8 mouse cellular contexts compared by ENCODE assay signal in the genomic region with DNA sequence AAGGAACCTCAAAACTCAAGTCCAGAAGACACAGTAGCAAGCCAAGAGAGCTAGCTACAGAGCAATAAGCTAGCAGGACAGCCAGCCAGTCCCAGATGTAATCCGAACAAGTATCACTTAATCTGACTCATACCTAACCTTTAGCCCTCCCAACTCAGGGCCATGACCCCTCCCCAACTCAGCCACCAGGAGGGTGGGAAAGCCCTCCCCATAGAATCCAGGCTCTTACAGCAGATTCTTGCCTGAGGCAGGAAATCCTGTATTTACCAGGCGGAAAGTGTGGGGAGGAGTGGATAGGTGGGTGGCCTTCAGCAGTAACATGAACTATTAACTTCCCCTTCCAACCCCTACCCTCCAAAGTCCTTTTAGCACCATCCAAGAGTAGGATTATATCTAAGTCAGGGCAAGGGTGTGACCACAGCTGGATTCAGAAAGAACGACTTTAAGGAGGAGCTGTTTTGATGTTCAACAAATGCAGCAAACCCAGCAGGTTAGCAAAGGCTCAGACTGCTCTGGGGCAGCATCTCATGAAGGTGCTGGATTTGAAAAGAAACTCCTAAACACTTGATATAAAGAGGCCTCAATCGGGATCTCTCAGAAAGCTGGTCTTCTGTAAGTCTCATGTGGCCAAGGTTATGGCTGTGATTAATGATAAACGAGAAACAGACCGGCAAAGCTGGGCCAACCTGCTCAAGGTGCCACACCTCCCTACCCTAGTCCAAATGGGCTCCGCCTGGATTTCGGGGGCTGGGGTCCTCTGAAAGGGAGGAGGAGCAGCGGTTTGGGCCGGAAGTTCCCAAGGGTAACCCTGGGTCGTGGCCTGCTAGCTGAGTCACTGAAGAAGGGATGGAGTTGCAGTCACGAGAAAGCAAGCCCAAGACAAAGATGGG. TPM values are rescaled to one million over a fixed set of nuclear protein-coding genes. Genes with fewer than 3 reads are reported as not detected.
DNase-seq lines count a peak whose midpoint lies in the region; ATAC-seq lines count a peak whose summit lies in the region.

Rnd2 (plus strand) TSS at position 789 of the 890 bp plus-strand sequence.

- H3K9me3 ChIP-seq in heart, embryonic 14.5 days (ENCODE audit: control insufficient read depth, low read length), result no peaks in the 10 kb centered on the region

- H3K9ac ChIP-seq in heart, embryonic 14.5 days (ENCODE audit: low read length), result peak within 1 kb of the TSS; percentile 83

- ATAC-seq in heart, embryonic 14.5 days (ENCODE audit: insufficient number of reproducible peaks, insufficient read depth, low FRiP score, low read depth), result no peak

- H3K4me1 ChIP-seq in heart, embryonic 14.5 days (ENCODE audit: control insufficient read depth in 2 of 2, insufficient read depth in 2 of 2, low read length in 2 of 2), result peaks cover 14 to 41% of the 10 kb centered on the region in 2 experiments

- H3K4me3 ChIP-seq in heart, embryonic 14.5 days (ENCODE audit: control insufficient read depth in 1 of 2, insufficient read depth in 1 of 2, low read depth in 1 of 2, low read length in 2 of 2), result peak within 1 kb of the TSS; percentile 69 to 80

- WGBS in heart, embryonic 14.5 days, result 15% methylated on average over 12 of the region's 12 CpGs

- peaks cover 34% of the 10 kb centered on the region for H3K36me3 ChIP-seq in heart, embryonic 14.5 days (ENCODE audit: control insufficient read depth, insufficient read depth, low read length)

- H3K27me3 ChIP-seq in heart, embryonic 14.5 days (ENCODE audit: control insufficient read depth, insufficient read depth, low read length), result no peaks in the 10 kb centered on the region

- peak within 1 kb of the TSS; percentile 78 to 89 for H3K27ac ChIP-seq in heart, embryonic 14.5 days (replicated peaks in 1 of 2; ENCODE audit: control insufficient read depth in 1 of 2, insufficient read depth in 1 of 2, low read depth in 2 of 2, low read length in 2 of 2)

- DNase-seq in left cerebral cortex, adult 18-20 months (ENCODE audit: low spot score in 2 of 2), result no peak
- no peak for DNase-seq in left cerebral cortex, adult 11 months (ENCODE audit: low spot score)
- no peak for DNase-seq in adrenal gland, adult 8-10 months
- DNase-seq in layer of hippocampus, postnatal 25 days (ENCODE audit: extremely low spot score in 1 of 2, low spot score in 1 of 2), result no peak
- peak; percentile 69 to 83 for DNase-seq in lung, postnatal 4 days
- DNase-seq in cerebellum, postnatal 4 days (ENCODE audit: low spot score in 2 of 2), result no peak
- no peak for DNase-seq in spleen, postnatal 36 days (ENCODE audit: low spot score in 2 of 2)

- peak within 1 kb of the TSS; percentile 98 for H3K4me2 ChIP-seq in heart, embryonic 14.5 days (ENCODE audit: low read length)

RNA-seq across cellular contexts. Expression of gene Rnd2, which starts in this region (rescaled TPM):
- total RNA-seq in left cerebral cortex, adult 18-20 months (2021), result 100 to 1,000 TPM; 158 to 161 TPM
- 10 to 100 TPM in 3 of 4 experiments, 1 to 10 TPM in 1; 9.2 to 23.8 (median 16.2) TPM for total RNA-seq in adrenal gland, adult 8-10 months (2022)
- 5.4 and 9.0 TPM in 2 replicates for polyA plus RNA-seq in heart, embryonic 14.5 days (2014; fragmentation: Nextera tagmentation; extraction: Ambion mirVana)
- 100 to 1,000 TPM; 145 to 159 TPM for total RNA-seq in layer of hippocampus, postnatal 25 days (2021)

Comparison
In these comparisons a context has a peak if more than half of its experiments do, and no peak if none do; other contexts are left out.
1. RNA of gene Rnd2 (total RNA-seq): 158 to 161 TPM in left cerebral cortex, adult 18-20 months and 145 to 159 TPM in layer of hippocampus, postnatal 25 days; 9.2 to 23.8 TPM in adrenal gland, adult 8-10 months; every median in the first group is over 4 times any median in the second.
2. DNase-seq: peak in lung, postnatal 4 days (2 of 2); none in left cerebral cortex, adult 18-20 months (0 of 2), left cerebral cortex, adult 11 months (single experiment), adrenal gland, adult 8-10 months (single experiment), layer of hippocampus, postnatal 25 days (0 of 2), cerebellum, postnatal 4 days (0 of 2) and spleen, postnatal 36 days (0 of 2).